Mouse (Mus musculus): ENCODE measurements around the gene Fam193a.

The Fam193a gene

DNA sequence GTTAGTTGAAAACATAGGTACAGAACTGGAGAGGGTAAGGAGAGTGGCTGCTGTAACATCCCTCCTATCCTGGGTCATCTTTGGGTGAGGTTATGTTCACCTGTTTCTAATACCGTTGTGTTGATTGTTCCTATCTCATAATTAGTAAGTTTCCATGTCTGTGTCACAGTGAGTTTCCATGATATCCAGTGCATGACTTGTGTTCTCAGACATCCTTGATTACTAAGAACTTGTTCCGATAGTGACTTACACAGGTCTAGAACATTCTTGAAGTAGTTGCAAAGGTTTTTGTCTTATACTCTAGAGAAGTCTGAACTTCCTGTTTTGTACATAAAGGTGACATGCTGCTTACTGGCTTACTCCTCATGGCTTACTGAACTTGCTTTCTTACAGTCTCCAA is 96.9 kb downstream of the Fam193a start:
- DNase-seq = no peak

DNA sequence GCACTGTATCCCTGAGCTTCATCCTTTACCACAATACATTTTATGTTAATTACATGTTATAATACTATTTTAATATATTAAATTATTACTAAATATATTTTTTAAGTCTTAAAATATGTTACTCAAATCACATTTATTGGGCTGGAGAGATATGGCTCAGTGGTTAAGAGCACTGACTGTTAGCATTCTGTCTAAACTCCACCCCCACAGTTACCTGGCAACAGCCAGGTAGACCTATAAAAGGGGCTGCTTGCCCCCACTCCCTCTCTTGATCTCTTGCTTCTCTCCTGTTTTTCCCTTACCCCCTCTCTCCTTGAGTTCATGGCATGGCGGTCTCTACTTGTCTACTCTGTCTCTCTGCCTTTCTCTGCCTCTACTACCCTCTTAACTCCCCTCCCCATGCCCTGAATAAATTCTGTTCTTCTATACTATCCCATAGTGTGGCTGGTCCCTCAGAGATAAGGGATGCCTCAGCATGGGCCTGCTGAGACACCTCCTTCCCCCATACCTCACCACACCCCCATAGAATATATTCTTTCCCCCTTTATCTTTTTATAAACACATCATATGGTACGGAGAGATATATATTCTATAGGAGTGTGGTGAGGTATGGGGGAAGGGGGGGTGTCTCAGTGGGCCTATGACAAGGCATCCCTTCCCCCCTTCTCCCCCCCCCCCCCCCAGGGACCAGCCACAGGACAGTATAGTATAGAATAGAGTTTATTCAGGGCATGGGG is 98.5 kb downstream of the Fam193a start:
- no peak for DNase-seq

GRCm38 (mm10) chr5:34480926-34481325 is 111.2 kb downstream of the Fam193a start:
- DNase-seq = no peak

DNA sequence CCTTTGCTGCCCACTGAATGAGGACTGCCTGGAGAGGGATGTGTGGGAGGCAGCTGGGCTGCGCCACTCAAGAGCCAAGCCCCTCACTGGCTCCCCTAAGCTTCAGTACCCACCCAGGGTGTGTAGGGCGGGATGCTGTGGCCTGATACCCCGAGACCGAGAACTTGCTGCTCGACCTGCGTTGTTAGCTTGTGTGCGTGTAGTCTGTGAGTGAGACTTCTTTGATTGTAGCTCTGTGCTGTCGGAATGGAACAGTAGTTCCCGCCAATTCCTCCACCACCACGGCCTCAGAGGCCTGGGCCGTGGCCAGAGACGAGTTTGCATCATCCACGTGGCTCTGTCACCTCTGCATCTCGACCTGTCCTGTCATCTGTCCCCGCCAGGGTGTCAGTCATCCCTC is 116.0 kb downstream of the Fam193a start:
- DNase-seq = no peak

DNA sequence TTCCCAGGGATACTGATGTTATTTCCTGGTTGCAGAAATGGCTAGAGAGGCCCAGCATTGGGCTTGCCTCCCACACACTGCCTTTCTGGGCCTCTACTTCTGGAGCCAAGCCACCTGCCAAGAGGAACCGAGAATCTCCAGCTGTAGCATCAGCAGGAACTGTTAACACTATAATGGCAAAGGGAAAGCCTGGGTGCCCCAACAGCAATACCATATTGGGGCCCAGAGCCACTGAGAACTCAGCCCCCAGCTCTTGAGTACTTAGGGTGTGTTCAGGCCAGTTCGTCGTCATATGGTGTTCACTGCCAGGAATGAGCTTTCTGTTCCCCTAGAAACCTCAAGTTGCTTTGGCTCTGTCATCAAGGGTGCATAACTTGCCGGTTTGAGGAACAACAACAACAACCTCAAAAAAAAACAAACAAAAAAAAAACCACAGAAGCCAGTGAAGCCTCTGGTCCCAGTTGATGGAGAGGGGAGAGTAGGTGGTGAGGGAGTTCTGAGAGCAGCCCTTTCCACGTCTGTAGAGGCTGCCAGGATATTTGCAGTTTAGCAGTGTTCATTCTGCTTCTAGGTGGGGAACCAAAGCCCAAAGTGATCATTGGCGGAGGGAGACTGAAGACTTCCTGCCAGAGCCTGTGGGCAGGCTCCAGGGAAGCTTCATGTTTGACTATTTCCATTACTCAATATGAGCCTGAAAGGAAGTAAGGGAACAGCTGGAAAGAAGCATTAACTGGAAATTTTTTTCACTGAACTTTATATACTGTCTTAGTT is 117.8 kb downstream of the Fam193a start:
- no peak for DNase-seq

- no peak for DNase-seq
Measured at GRCm38 (mm10) chr5:34488741-34489417, 119.1 kb downstream of the Fam193a start.

DNA sequence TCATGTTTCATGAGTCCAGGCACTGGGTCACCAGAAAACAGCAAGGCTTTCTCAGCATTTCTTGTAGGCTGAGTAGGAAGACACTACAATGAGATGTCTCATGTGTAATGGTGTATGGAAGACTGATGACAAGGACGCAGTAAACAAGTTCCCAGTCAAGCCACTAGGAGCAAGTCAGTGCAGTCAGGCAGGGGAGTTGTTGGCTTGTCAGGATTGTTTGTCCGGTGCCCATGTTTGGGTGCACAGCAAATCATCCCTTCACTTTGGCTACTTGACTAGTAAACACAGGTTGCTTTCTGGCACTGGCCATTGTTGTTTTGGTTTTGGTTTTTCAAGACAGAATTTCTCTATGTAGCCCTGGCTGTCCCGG is 119.7 kb downstream of the Fam193a start:
- DNase-seq = no peak

DNA sequence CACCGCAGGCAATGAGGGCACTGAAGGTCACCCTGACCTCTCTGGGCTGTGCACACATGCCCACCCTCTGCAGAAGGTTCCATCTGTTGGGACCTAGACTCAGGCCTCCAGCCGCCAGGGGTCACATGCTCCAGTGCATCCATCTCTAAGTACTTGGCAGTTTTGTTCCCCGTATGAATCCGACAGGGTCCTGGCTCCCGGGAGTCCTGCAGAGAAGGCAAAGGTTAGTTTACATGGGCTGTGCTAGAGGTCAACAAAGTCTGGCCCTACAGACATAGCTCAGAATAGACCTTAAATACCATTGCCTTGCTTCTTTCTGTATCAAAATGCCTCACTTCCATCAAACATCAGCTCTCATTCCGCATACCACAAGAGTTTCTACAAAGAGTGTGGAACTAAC is 127.0 kb downstream of the Fam193a start:
- no peak for DNase-seq

DNA sequence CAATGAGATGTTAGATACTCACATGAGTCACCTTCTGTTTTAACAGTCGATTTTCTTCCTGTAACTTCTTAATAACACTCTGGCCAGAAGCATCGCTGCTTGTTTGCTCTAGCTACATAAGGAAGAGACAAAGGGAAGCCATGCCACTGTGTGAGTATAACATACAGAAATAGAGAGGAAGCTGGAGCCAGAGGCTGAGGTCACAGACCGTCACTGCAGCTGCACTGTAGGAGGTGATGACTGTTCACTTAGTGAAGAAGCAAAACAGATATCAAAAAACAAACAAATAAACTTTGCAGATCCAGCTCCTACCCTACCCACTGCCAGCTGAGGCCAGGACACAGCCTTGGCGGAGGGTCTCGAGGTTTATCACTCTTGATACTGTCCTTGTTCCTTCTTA is 131.2 kb downstream of the Fam193a start:
- DNase-seq = no peak

DNA sequence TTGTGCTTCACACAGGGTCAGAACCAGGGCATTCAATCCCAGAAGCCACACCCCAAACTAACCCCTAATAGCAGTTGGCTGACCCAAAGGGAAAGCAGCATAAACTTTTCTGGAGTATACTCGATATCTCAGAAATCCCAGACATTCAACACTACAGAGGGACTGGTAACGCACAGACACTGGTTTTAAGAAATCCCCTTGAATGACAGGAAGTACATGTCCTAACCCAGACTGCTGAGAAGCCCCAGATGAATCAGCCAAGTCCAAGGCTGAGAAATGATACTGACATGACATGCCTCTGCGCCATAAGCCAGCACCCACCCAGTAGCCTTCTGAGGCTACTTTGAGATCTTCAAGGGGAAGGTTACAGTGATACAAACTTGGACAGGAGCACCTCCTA is 131.9 kb downstream of the Fam193a start:
- no peak for DNase-seq

GRCm38 (mm10) chr5:34502411-34502810 is 132.7 kb downstream of the Fam193a start:
- DNase-seq = no peak

DNA sequence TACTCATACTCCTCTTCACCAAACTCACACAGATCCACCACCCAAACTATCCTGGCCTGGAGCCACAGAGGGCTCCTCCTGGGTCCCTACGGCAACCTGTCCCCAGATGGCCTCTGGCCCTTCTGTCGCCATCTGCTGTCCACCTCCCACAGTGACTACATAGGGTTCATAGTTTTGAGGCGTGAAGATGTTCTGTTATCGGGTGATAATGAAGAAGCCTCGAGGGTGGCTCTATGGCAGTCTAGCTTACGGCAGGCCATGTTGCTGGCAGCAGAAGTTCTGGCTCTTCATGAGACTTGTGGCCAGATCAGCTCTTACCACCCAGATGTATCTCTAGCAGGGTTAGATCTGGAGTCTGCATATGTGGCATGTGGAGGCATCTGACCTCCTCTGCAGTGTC is 133.1 kb downstream of the Fam193a start:
- no peak for DNase-seq

DNA sequence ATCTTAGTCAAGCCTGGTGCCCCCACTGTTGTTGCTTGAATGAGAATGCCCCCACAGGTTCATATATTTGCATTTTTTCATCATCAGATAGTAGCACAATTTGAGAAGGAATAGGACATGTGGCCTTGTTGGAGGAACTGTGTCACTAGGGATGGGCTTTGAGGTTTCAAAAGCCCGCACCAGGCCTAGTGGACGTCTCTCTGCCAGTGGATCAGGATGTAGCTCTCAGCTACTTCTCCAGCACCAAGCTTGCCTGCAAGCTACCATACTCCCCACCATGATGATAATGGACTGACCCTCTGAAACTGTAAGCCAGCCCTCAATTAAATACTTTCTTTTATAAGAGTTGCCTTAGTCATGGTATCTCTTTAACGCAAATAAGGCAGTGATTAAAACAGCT is 142.8 kb downstream of the Fam193a start:
- DNase-seq = no peak

DNA sequence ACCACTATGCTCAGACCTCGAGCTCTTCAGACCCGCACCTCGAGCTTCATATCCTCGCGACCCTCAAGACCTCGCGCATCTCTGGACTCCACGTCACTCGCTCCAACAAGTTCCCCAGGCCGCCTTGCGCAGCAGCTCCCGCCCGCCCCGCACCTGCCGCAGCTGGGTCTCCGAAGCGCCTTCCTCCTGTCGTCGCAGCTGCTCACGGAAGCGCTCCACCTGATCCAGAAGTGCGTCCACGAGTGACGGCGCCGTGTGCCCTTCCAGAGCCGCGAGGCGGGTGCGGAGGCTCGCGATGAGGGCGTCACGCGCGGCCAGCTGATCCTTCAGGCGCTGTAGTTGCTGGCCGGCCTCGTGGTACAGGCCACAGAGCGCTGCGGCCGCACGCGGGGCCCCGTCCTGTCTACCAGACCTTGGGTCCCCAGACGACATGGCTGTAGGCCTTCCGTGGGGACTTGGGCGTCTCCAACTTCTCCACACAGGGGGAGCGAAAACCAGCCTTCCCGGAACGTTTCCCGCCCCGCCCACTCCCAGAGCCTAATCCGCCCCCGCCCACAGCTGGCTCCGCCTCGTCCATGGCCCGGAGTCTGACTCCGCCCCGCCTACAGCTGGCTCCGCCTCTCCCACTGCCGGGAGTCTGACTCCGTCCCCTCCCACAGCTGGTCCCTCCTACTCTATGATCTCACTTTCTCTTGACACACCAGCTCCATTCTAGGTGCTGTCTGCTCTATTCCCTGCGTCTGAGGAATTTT is 143.9 kb downstream of the Fam193a start, which contains the start of gene Tnip2:
Gene Tnip2 (minus strand): TSS at position 526 of the 752 bp plus-strand sequence.
- peak; percentile 98 for DNase-seq

DNA sequence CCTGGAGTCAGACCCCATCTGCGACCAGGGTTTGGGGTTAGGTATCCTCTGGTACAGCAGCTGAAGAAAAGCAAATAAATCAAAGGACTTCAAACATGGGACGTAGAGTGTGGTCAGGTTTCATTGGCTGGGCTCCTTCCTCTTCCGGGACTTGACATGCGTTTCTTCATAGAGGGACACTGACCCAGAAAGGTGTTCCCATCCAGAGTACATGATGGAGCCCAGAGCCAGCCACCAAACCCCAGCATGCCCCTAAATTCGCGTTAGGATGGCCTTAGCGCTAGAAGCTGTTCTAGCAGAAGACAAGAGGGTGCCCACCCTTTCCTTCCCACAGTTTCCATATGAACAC is 144.5 kb downstream of the Fam193a start:
- DNase-seq = no peak

- DNase-seq = no peak
Measured at GRCm38 (mm10) chr5:34515096-34515495, 145.4 kb downstream of the Fam193a start.

- peak; percentile 91 for DNase-seq
Measured at GRCm38 (mm10) chr5:34517913-34518312, 148.2 kb downstream of the Fam193a start.

DNA sequence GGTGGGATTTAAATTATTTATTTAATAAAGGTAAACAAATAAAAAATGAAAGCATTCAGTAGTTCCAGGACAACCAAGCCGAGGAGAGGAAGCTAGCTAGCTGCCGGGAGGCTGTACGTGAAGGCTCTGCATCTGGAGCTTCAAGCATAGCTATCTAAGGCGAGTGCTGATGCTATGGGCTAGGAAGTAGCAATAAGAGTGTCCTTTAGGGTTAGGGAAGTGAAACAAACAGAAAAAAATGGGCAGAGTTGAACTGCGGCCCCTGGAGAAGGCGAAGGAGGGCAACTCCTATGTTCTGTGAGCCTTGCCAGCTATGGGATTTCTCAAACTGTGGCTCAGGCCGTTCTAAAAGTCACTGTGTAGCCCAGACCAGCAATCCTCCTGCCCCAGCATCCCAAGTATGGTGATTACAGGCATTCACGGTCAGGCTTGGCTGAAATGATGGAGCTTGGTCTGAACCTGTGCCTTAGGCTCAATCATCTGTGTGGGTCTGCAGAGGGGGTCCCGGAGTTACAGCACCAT is 149.7 kb downstream of the Fam193a start:
- no peak for DNase-seq

GRCm38 (mm10) chr5:34520458-34521209 is 150.9 kb downstream of the Fam193a start:
- DNase-seq = peak; percentile 82

- DNase-seq = peak; percentile 16
Measured at GRCm38 (mm10) chr5:34521337-34521736, 151.6 kb downstream of the Fam193a start.

GRCm38 (mm10) chr5:34523958-34524485 is 154.3 kb downstream of the Fam193a start:
- DNase-seq = peak; percentile 45

DNA sequence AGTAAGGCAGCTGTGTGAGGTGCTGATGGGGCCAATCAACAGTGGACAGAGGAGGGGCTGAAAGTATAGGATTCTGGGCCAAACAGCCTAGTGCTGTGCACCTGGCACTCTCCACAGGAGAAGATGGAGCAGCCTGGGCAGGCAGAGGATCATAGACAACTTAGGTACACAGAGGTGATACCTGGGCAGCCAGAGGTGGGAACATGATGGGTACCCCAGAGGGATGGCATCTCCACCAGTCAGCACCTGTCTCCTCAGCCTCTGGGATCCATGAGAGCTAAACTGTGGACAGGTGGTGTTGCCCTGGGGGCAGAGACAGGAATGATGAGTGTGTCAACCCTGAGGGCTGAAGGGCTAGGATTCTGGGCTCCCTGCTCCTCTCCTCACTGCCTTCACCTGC is 154.8 kb downstream of the Fam193a start:
- DNase-seq = no peak

Measured in thymus, postnatal 14 days (tissue).